Mouse (Mus musculus) olfactory bulb, adult 2 months (tissue): Measurements from ENCODE around the gene Tom1.

Source experiments
- CTCF ChIP-seq: fragments of 200-500 bp; IDR thresholded peaks from 2 replicates; pipeline ENCODE4 v1.5.1; 2012; ENCODE audit warnings: low read depth, mild to moderate bottlenecking, low read length, moderate library complexity; ENCODE audit not compliant: insufficient read depth
- POLR2A ChIP-seq: fragments of 200-500 bp; IDR thresholded peaks from 2 replicates; pipeline ENCODE4 v1.6.1; 2012; ENCODE audit warnings: mild to moderate bottlenecking, low read depth, low read length, moderate library complexity; ENCODE audit not compliant: insufficient read depth

- TF ChIP-seq POLR2A (no peak), CTCF (no peak)
Observed at GRCm38 (mm10) chr8:75030453-75031024, 3.0 kb upstream of the Tom1 start.
